Comparison of ENCODE assay signal across 8 mouse cellular contexts in the genomic region with DNA sequence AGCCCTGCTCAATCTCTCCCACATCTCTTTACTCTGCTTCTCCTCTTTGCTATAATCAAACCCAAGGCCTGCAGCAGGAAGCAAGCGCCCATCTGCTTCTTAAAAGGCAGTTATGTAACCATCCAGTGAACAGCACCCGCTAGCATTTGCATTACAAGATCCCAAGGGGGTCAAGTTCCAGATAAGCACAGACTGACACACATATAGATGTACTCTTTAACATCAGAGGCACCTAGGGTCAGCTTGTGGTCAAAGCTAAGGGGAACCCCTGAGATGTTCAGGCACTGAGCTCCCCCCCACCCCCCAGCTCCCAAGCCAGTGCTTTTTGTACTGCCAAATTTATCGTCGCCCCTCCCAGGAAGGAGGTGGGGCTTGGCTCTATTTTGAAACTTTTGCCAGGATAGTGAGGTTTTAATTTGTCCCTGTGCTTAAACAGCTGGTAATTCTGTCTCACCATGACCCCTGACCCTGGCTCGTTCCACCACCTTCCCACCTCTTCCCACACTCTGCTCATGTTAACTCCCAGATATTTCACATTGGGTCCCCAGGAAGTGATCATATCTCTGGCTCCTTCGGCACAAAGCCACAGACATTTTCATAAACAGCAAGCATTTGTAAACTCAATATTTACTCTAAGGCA. TPM values are rescaled to one million over a fixed set of nuclear protein-coding genes. Genes with fewer than 3 reads are reported as not detected.
DNase-seq lines count a peak whose midpoint lies in the region; ATAC-seq and TF ChIP-seq lines count a peak whose summit lies in the region.

No protein-coding gene starts in this region.

- TF ChIP-seq CTCF in midbrain, postnatal 0 days (IDR thresholded peaks at IDR 0.05) = no peak

- no peak overlapping the region for H3K9ac ChIP-seq in midbrain, postnatal 0 days (replicated peaks; ENCODE audit: low read length, poor library complexity, severe bottlenecking)

- 77% methylated on average over 6 of the region's 6 CpGs for WGBS in midbrain, postnatal 0 days

- no peaks in the 10 kb centered on the region for H3K9me3 ChIP-seq in midbrain, postnatal 0 days (ENCODE audit: low read length)

- TF ChIP-seq POLR2A in myocyte (IDR thresholded peaks at IDR 0.05; ENCODE audit: insufficient read length, low read depth) = no peak

- no peaks in the 10 kb centered on the region for H3K79me2 ChIP-seq in myocyte (ENCODE audit: control insufficient read depth, insufficient read depth)

- no peaks in the 10 kb centered on the region for H3K4me1 ChIP-seq in midbrain, postnatal 0 days (ENCODE audit: insufficient read depth, low read length)

- H3K4me3 ChIP-seq in myocyte = no peak overlapping the region
- H3K4me3 ChIP-seq in midbrain, postnatal 0 days (ENCODE audit: low read depth, low read length) = no peak overlapping the region

- no peak for ATAC-seq in midbrain, postnatal 0 days (ENCODE audit: low FRiP score)

- no peak overlapping the region for H3ac ChIP-seq in myocyte (ENCODE audit: control insufficient read depth, insufficient read length)

- H3K4me2 ChIP-seq in myocyte (ENCODE audit: low read depth) = peak overlapping the region; percentile 52
- no peak overlapping the region for H3K4me2 ChIP-seq in midbrain, postnatal 0 days (ENCODE audit: low read depth, low read length, poor library complexity, severe bottlenecking)

- H3K27me3 ChIP-seq in myocyte (ENCODE audit: control insufficient read depth, insufficient read depth, insufficient read length) = no peaks in the 10 kb centered on the region
- H3K27me3 ChIP-seq in midbrain, postnatal 0 days (ENCODE audit: insufficient read depth, low read length) = no peaks in the 10 kb centered on the region

- intact Hi-C loops in heart, postnatal 25 days (cut with DNase I) = no loop called here
- intact Hi-C loops in left cerebral cortex, postnatal 25 days (cut with DNase I) = no loop called here

- peak; percentile 64 for DNase-seq in gastrocnemius, adult 18-20 months (ENCODE audit: low spot score)
- no peak for DNase-seq in gastrocnemius, postnatal 10 days
- peak; percentile 9 for DNase-seq in T-cell, adult 2 months (ENCODE audit: low spot score)
- DNase-seq in heart, postnatal 25 days (ENCODE audit: low spot score) = peak; percentile 64
- peak; percentile 71 to 90 for DNase-seq in left cerebral cortex, postnatal 25 days (ENCODE audit: low spot score in 2 of 2)
- DNase-seq in neural tube, embryonic 10.5 days (ENCODE audit: extremely low spot score, low spot score) = no peak
- no peak for DNase-seq in midbrain, postnatal 0 days (ENCODE audit: low spot score)

- H3K27ac ChIP-seq in midbrain, postnatal 0 days (ENCODE audit: low read depth, low read length) = no peak overlapping the region

- H3K36me3 ChIP-seq in myocyte (ENCODE audit: control insufficient read depth, insufficient read depth) = no peaks in the 10 kb centered on the region
- no peaks in the 10 kb centered on the region for H3K36me3 ChIP-seq in midbrain, postnatal 0 days (ENCODE audit: insufficient read depth, low read length)

TF ChIP-seq in myocyte, 11 proteins besides CTCF, POLR2A, EP300 and RAD21:
- TF ChIP-seq USF1 (IDR thresholded peaks at IDR 0.05; ENCODE audit: low read depth) (no peak), MAX (IDR thresholded peaks at IDR 0.05; ENCODE audit: low read depth) (no peak), TCF3 (IDR thresholded peaks at IDR 0.05; ENCODE audit: insufficient read length, low read depth) (no peak), CEBPB (IDR thresholded peaks at IDR 0.05; ENCODE audit: insufficient read depth, poor library complexity, severe bottlenecking) (no peak), E2F4 (IDR thresholded peaks at IDR 0.05; ENCODE audit: insufficient read depth) (no peak), TCF12 (IDR thresholded peaks at IDR 0.05; ENCODE audit: insufficient read depth, poor library complexity, severe bottlenecking) (no peak), POLR2AphosphoS2 (IDR thresholded peaks at IDR 0.05; ENCODE audit: insufficient read length, low read depth) (no peak), MYOG (IDR thresholded peaks at IDR 0.05; ENCODE audit: control insufficient read depth in 1 of 3, insufficient read depth in 1 of 3, insufficient read length in 2 of 3, low read depth in 2 of 3) (peak in 1 of 3 experiments; percentile 13), REST (IDR thresholded peaks at IDR 0.05; ENCODE audit: insufficient read depth, insufficient read length) (no peak), SRF (IDR thresholded peaks at IDR 0.05; ENCODE audit: control insufficient read depth, insufficient read length, low read depth) (no peak), MYOD1 (IDR thresholded peaks at IDR 0.05; ENCODE audit: control insufficient read depth in 1 of 3, insufficient read length in 2 of 3, low read depth in 2 of 3) (peak in 1 of 3 experiments; percentile 46)

RNA-seq across cellular contexts. Expression of gene Aldh2, which starts 7.1 kb away (rescaled TPM):
- 100 to 1,000 TPM; 172 to 203 TPM for total RNA-seq in gastrocnemius, adult 18-20 months (2021)
- total RNA-seq in gastrocnemius, postnatal 10 days (2021) = 100 to 1,000 TPM; 117 to 123 TPM
- total RNA-seq in heart, postnatal 25 days (2021) = 100 to 1,000 TPM; 247 TPM
- 100 to 1,000 TPM in 1 of 2 experiments, 10 to 100 TPM in 1; 99.7 to 104 TPM for total RNA-seq in left cerebral cortex, postnatal 25 days (2021)
- polyA plus RNA-seq in myocyte (2012; fragmentation: generic; extraction: Trizol) = 210 TPM
- total RNA-seq in midbrain, postnatal 0 days (2014; rRNA removed) = 104 TPM in 2 replicates
- 139 and 147 TPM in 2 replicates for polyA plus RNA-seq in midbrain, postnatal 0 days (2015; fragmentation: Nextera tagmentation; extraction: Ambion mirVana)

RNA-seq across cellular contexts. Expression of gene Acad12, which starts 32.2 kb away (rescaled TPM):
- 10 to 100 TPM; 26.0 to 27.8 TPM for total RNA-seq in gastrocnemius, adult 18-20 months (2021)
- 10 to 100 TPM; 10.1 to 10.3 TPM for total RNA-seq in gastrocnemius, postnatal 10 days (2021)
- total RNA-seq in heart, postnatal 25 days (2021) = 10 to 100 TPM; 54.1 to 60.7 TPM
- 1 to 10 TPM; 4.9 to 7.9 TPM for total RNA-seq in left cerebral cortex, postnatal 25 days (2021)
- polyA plus RNA-seq in myocyte (2012; fragmentation: generic; extraction: Trizol) = 2.1 TPM
- 2.0 and 2.1 TPM in 2 replicates for total RNA-seq in midbrain, postnatal 0 days (2014; rRNA removed)
- 1.8 and 2.1 TPM in 2 replicates for polyA plus RNA-seq in midbrain, postnatal 0 days (2015; fragmentation: Nextera tagmentation; extraction: Ambion mirVana)

RNA-seq across cellular contexts. Expression of gene Mapkapk5, which starts 40.8 kb away (rescaled TPM):
- total RNA-seq in gastrocnemius, adult 18-20 months (2021) = 100 to 1,000 TPM; 133 to 140 TPM
- total RNA-seq in gastrocnemius, postnatal 10 days (2021) = 10 to 100 TPM; 64.4 to 72.4 TPM
- total RNA-seq in heart, postnatal 25 days (2021) = 10 to 100 TPM; 70.2 to 77.1 TPM
- total RNA-seq in left cerebral cortex, postnatal 25 days (2021) = 10 to 100 TPM; 66.7 TPM
- polyA plus RNA-seq in myocyte (2012; fragmentation: generic; extraction: Trizol) = 100 TPM
- 72.7 and 78.0 TPM in 2 replicates for total RNA-seq in midbrain, postnatal 0 days (2014; rRNA removed)
- 45.3 and 45.8 TPM in 2 replicates for polyA plus RNA-seq in midbrain, postnatal 0 days (2015; fragmentation: Nextera tagmentation; extraction: Ambion mirVana)

RNA-seq across cellular contexts. Expression of gene Adam1a, which starts 41.2 kb away (rescaled TPM):
- total RNA-seq in gastrocnemius, adult 18-20 months (2021) = 1 to 10 TPM; 1.7 to 2.0 TPM
- 1 to 10 TPM; 2.3 to 3.7 TPM for total RNA-seq in gastrocnemius, postnatal 10 days (2021)
- 1 to 10 TPM; 1.8 to 2.4 TPM for total RNA-seq in heart, postnatal 25 days (2021)
- 10 to 100 TPM in 1 of 2 experiments, 1 to 10 TPM in 1; 9.0 to 11.6 TPM for total RNA-seq in left cerebral cortex, postnatal 25 days (2021)
- 0.77 TPM for polyA plus RNA-seq in myocyte (2012; fragmentation: generic; extraction: Trizol)
- 17.0 and 21.0 TPM in 2 replicates for total RNA-seq in midbrain, postnatal 0 days (2014; rRNA removed)
- polyA plus RNA-seq in midbrain, postnatal 0 days (2015; fragmentation: Nextera tagmentation; extraction: Ambion mirVana) = 1.8 and 2.4 TPM in 2 replicates

RNA-seq across cellular contexts. Expression of gene Gm42878, which starts 41.2 kb away (rescaled TPM):
- not detected for total RNA-seq in gastrocnemius, adult 18-20 months (2021)
- total RNA-seq in gastrocnemius, postnatal 10 days (2021) = not detected
- not detected for total RNA-seq in heart, postnatal 25 days (2021)
- not detected for total RNA-seq in left cerebral cortex, postnatal 25 days (2021)
- 0.13 TPM for polyA plus RNA-seq in myocyte (2012; fragmentation: generic; extraction: Trizol)
- total RNA-seq in midbrain, postnatal 0 days (2014; rRNA removed) = 0.71 TPM in 1 of 2 replicates, not detected in the other
- polyA plus RNA-seq in midbrain, postnatal 0 days (2015; fragmentation: Nextera tagmentation; extraction: Ambion mirVana) = not detected in 2 replicates

Comparison
In these comparisons a context has a peak if more than half of its experiments do, and no peak if none do; other contexts are left out.
1. DNase-seq: peak in gastrocnemius, adult 18-20 months (single experiment), T-cell, adult 2 months (single experiment), heart, postnatal 25 days (single experiment) and left cerebral cortex, postnatal 25 days (2 of 2); none in gastrocnemius, postnatal 10 days (single experiment), neural tube, embryonic 10.5 days (single experiment) and midbrain, postnatal 0 days (single experiment).